Mouse (Mus musculus) embryo, embryonic 9.5 days (tissue): ENCODE measurements around the gene Kctd14.

Experiments used
- DNase-seq: peaks from one replicate; pipeline ENCODE4 v3.0.0-alpha.2; 2017; ENCODE audit errors: extremely low spot score

Gene Kctd14

DNA sequence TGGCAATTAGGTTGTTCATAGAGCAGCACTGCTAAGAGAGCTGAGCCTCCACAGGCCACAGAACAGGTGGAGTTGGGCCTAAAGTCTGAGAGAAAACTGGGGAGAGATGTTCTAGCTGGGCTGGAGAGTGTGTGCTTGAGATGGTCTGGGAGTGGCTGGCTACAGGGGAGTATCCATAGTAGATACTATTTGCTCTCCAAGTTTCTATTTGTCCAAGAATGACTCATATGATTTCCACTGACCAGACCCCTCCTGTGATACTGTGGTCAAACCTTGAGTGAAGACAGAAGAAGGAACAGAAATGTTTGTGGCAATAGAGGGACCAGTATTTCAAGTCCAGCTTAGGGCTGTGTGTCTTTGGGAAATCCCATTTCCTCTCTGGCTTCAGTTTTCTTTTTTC is 12.1 kb upstream of the Kctd14 start:
- DNase-seq = no peak

DNA sequence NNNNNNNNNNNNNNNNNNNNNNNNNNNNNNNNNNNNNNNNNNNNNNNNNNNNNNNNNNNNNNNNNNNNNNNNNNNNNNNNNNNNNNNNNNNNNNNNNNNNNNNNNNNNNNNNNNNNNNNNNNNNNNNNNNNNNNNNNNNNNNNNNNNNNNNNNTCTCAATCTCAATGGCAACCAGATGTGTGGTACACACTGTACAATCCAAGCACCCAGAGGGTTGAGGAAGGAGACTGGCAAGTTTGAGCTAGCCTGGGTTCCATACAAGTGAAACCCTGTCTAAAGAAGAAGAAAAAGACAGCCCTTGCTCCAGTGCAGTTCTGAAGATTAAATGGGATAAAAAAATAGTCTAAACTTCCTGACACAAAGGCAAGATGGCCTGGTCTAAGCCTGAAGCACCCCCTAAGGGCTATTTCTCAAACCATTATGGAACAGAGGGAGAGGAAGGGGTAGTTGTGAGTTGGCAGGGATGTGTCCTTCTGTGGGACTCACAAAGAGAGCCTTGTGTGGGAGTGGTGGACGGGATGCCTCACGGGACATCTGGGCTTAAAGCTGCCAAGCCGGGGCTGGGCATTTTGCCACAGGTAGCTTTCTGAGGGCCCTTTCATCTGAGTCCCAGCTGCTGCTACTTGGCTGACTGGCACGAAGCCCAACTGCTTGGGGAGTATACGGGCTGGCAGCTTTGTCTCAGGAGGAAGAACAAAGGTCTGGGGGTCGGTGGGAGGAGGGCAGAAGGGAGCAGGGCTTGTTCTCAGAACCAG is 4.8 kb upstream of the Kctd14 start:
- DNase-seq = no peak

DNA sequence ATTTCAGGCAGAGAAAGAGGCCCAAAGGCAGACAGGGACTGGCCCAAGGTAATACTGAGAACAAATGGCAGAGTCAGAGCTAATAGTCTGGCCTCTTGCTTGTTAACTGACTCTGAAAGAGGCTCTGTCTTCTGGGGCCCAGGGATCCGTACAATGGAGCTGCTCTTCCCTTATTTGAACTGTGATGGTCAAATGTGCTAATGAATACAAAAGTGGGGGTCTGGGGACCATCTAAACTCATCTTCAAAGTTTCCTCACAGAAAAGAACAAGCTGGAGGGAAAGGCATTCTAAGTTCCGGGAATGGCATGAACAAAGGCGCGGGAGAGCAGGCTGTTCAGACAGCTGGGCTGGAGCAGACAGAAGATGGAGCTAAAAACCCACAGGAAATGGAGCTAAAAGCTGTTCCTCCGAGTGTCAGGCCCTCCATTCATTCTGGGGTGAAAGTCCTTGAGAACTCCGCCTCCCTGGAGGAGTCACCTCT is 4.0 kb upstream of the Kctd14 start:
- no peak for DNase-seq

DNA sequence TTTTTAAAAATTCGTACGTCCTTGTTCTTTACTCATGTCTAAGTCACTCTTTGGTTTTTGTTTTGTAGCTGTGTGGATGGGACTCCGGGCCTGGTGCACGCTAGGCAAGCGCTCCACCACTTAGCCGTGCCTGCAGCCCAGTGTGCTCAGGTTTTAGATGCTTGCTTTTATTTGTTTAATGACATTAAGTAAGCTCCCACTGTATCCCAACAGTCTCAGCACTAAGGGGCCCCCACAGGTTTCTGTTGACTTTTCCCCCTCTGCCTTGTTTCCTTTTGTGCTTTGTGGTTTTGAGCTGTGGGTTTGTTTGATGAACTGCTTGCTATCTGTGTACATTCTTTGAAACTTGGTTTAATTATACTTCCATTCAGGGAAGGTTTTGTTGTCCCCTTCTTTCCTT is 1.1 kb downstream of the Kctd14 start:
- DNase-seq = no peak

DNA sequence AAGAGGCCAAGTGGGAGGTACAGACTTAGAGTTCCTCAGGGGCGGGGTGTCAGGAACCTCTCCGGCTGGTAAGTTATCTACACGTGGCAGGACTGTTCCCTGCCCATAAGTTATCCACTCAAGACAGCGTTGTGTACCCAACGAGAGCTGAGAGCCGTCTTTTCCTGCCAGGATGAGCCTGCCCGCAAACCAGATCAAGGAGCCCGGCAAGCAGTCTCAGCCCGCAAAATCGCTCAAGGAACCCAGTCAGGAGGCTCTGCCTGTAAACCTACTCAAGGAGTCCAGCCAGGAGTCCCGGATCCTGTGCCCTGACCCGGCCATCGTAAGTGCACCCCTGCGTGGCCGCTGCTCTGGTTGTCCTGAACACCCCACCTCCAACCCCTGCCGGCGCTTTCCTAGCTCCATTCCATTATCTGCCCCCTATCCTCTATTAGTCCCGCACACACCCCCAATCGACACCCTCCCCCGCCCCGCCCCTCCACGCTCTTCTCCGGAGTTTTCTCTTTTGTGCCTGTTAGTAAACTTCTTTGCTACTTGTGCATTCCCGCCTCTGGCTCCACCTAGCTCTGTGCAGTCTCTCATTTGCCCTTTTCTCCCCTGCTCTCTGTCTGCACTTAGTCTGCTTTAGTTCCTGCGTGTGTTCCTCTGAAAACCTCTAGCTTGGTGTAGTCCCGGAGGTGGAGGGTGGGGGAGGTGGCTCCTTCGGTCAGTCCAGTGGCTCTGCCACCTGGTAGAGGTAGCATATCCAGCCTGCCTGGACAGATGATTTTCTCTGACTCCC is 2.2 kb downstream of the Kctd14 start:
- peak; percentile 35 for DNase-seq

DNA sequence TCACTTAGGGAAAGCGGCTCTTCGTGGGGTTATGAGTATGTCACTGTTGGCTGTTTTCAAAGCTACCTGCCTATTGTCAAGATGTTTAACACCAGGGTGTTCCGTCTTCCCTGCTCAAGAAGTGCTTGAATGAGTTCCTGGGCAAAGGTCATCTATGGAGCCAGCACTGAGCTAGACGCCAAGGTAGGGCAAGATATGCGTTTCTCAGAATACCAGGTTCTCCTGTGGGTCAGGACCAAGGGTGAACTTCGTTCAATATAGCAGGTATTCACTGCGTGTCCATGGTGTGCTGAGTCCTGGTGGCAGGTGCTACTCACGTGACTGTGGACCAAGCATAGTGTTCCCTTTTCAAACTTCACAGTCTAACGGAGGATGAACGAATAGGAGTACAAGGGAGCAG is 3.7 kb downstream of the Kctd14 start:
- no peak for DNase-seq

- DNase-seq = no peak
These were observed 4.5 kb downstream of the Kctd14 start for GRCm38 (mm10) chr7:97455577-97455976.

GRCm38 (mm10) chr7:97473001-97473400 is 21.9 kb downstream of the Kctd14 start:
- no peak for DNase-seq

- DNase-seq = no peak
These were observed 28.2 kb downstream of the Kctd14 start for GRCm38 (mm10) chr7:97479349-97479748.

DNA sequence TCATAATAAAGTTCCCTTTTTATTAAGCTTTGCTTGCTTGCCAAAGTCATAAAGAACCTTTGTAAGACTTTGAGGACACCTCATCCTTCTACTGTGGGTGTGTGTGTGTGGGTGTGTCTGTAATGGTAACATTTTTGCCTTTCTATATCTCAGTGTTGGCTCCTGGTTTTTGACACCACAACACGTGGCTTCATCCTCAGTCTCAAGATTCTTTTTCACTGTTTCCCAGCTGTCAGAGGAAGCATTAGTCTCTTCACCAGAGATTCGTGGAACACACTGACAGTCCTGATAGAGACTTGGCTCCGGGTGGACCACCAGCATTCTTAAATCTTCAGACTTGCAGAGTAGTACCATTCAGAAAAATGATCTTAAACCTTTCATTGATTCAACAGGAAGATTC is 29.2 kb downstream of the Kctd14 start:
- DNase-seq = no peak

DNA sequence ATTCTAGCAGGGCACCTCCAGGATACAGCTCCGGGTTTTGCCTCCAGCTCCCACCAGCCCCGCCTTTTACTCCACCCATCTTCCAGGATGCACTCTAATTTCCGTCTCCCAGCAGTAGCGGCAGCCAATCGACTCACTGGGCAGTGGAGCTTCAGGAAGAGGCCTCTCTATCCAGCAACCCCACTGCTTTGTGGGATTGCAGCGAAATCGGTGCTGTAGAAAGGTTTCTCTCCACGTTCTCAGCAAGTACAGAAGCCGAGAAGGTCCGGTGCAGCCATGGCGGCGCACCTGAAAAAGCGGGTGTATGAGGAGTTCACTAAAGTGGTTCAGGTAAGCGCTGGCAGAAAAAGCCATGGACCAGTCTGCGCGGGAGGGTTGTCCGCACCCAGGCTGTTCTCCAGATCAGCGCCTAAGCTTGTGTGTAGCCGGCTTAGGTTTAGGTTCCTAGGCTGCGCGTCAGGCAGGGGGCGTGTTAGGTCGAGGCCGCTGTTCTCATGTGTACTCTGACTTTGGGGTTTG is 29.8 kb downstream of the Kctd14 start, which contains the start of gene Ints4:
TSS of gene Ints4 (plus strand) at position 136 of the 519 bp plus-strand sequence.
- DNase-seq = peak; percentile 90

DNA sequence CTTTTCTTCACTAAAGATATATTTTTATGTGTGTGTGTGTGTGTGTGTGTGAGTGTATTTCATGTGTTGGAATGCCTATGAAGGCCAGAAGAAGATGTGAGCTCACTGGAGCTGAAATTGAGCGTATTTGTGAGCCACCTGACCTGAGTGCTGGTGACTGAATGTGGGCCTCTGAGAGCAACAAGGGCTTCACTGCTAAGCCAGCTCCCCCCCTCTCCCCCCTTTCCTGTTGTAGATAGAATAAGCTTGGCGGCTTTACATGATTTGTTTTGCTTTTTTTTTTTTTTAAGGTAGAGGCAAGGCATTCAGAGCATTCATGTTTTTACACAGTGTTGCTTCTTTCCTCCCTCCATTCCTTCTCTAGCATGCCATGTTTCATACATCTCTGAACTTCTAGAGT is 32.3 kb downstream of the Kctd14 start:
- no peak for DNase-seq

DNA sequence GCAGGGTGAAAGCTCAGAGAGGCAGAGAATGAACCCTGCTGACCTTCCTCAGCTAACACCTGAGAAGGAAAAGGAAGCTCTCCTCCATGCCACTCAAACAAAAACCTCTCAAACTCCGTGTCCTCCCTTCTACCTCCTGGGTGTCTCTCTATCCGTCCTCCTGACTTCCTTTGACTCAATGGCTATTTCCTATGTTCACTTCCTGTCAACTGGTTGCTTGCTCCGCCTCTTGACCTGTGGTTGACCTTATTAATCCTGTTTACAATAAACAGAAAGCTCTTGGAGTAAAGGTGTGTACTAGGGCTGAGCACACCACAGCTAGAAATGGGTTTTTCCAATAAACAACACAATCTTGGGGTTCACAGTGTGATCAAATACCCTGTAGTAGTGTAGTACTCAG is 40.0 kb downstream of the Kctd14 start:
- no peak for DNase-seq

DNA sequence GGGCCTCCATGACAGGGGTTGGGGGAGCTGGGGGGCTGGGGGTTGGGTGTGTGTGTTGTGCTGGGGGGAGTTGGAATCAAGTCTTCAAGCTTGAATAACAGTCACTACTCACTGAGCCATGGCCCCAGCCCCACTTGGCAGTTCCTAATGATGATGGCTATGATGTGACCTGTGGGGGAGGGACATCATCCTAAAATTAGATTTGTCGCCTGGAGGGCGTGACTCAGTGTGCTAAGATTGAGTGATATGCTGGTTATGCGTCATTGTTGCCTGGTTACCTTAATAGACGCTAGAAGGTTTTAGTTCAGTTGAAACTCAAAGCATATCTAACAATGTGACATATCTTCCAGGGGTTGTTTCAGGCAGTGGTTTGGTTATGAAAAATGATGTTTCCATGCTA is 41.3 kb downstream of the Kctd14 start:
- no peak for DNase-seq

GRCm38 (mm10) chr7:97495052-97495451 is 43.9 kb downstream of the Kctd14 start:
- DNase-seq = no peak

DNA sequence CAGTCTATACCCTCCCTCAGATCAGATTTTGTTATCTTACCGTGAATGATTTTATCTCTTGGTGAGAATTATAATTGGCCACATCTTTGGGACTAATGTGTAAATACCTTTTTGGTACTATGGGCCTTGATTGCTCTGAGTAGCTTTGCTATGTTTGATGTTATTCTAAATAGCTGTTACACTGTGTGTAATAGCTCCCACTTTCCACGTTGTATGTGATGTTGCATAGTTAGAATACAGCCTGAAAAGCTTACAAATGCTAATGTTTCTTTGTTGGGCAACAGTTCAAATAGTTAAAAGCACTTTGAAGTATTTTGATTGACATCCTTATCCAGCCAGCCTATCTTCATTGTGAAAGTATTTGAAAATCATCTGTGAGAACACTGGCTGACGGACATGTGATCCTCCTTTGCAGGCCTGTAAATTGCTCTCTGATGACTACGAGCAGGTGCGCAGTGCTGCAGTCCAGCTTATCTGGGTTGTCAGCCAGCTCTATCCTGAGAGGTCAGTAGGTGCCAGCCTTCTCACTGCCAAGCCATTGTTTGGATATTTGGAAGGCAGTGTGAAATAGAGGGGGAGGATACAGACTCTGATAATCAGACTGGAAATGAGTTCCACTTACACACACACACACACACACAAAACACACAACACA is 49.6 kb downstream of the Kctd14 start:
- DNase-seq = no peak
